Mouse (Mus musculus): Measurements from ENCODE around the gene B230104I21Rik. TPM values are rescaled to one million over a fixed set of nuclear protein-coding genes. Genes with fewer than 3 reads are reported as not detected.

The B230104I21Rik gene
- polyA plus RNA-seq, 1 experiment, result not detected

GRCm38 (mm10) chr4:154312143-154312812 lies 23.6 kb upstream of the B230104I21Rik start:
- H3K27me3 ChIP-seq (ENCODE audit: control insufficient read depth, insufficient read depth, insufficient read length), result no peaks in the 10 kb centered on the region
- H3K36me3 ChIP-seq (ENCODE audit: control insufficient read depth, insufficient read depth), result no peaks in the 10 kb centered on the region
- H3ac ChIP-seq (ENCODE audit: control insufficient read depth, insufficient read length), result no peak overlapping the region
- no peak overlapping the region for H3K4me3 ChIP-seq
- H3K79me2 ChIP-seq (ENCODE audit: control insufficient read depth, insufficient read depth), result no peaks in the 10 kb centered on the region
- H3K4me2 ChIP-seq (ENCODE audit: low read depth), result no peak overlapping the region
- TF ChIP-seq MYOG (IDR thresholded peaks at IDR 0.05; ENCODE audit: control insufficient read depth in 1 of 3, insufficient read depth in 1 of 3, insufficient read length in 2 of 3, low read depth in 2 of 3) (no peak), TCF12 (IDR thresholded peaks at IDR 0.05; ENCODE audit: insufficient read depth, poor library complexity, severe bottlenecking) (no peak), CEBPB (IDR thresholded peaks at IDR 0.05; ENCODE audit: insufficient read depth, poor library complexity, severe bottlenecking) (no peak), MYOD1 (IDR thresholded peaks at IDR 0.05; ENCODE audit: control insufficient read depth in 1 of 3, insufficient read length in 2 of 3, low read depth in 2 of 3) (no peak), SRF (IDR thresholded peaks at IDR 0.05; ENCODE audit: control insufficient read depth, insufficient read length, low read depth) (no peak), POLR2A (IDR thresholded peaks at IDR 0.05; ENCODE audit: insufficient read length, low read depth) (no peak), TCF3 (IDR thresholded peaks at IDR 0.05; ENCODE audit: insufficient read length, low read depth) (no peak), E2F4 (IDR thresholded peaks at IDR 0.05; ENCODE audit: insufficient read depth) (no peak), MAX (IDR thresholded peaks at IDR 0.05; ENCODE audit: low read depth) (no peak), POLR2AphosphoS2 (IDR thresholded peaks at IDR 0.05; ENCODE audit: insufficient read length, low read depth) (no peak), USF1 (IDR thresholded peaks at IDR 0.05; ENCODE audit: low read depth) (no peak), REST (IDR thresholded peaks at IDR 0.05; ENCODE audit: insufficient read depth, insufficient read length) (no peak)

GRCm38 (mm10) chr4:154312935-154313621 lies 22.8 kb upstream of the B230104I21Rik start:
- H3K4me2 ChIP-seq (ENCODE audit: low read depth), result no peak overlapping the region
- no peaks in the 10 kb centered on the region for H3K36me3 ChIP-seq (ENCODE audit: control insufficient read depth, insufficient read depth)
- no peaks in the 10 kb centered on the region for H3K79me2 ChIP-seq (ENCODE audit: control insufficient read depth, insufficient read depth)
- TF ChIP-seq TCF12 (IDR thresholded peaks at IDR 0.05; ENCODE audit: insufficient read depth, poor library complexity, severe bottlenecking), result no peak
- no peak for TF ChIP-seq TCF3 (IDR thresholded peaks at IDR 0.05; ENCODE audit: insufficient read length, low read depth)
- no peak for TF ChIP-seq E2F4 (IDR thresholded peaks at IDR 0.05; ENCODE audit: insufficient read depth)
- no peak for TF ChIP-seq MYOD1 (IDR thresholded peaks at IDR 0.05; ENCODE audit: control insufficient read depth in 1 of 3, insufficient read length in 2 of 3, low read depth in 2 of 3)
- TF ChIP-seq SRF (IDR thresholded peaks at IDR 0.05; ENCODE audit: control insufficient read depth, insufficient read length, low read depth), result no peak
- no peak for TF ChIP-seq POLR2A (IDR thresholded peaks at IDR 0.05; ENCODE audit: insufficient read length, low read depth)
- no peak for TF ChIP-seq USF1 (IDR thresholded peaks at IDR 0.05; ENCODE audit: low read depth)
- no peak for TF ChIP-seq POLR2AphosphoS2 (IDR thresholded peaks at IDR 0.05; ENCODE audit: insufficient read length, low read depth)
- TF ChIP-seq CEBPB (IDR thresholded peaks at IDR 0.05; ENCODE audit: insufficient read depth, poor library complexity, severe bottlenecking), result no peak
- no peak for TF ChIP-seq MYOG (IDR thresholded peaks at IDR 0.05; ENCODE audit: control insufficient read depth in 1 of 3, insufficient read depth in 1 of 3, insufficient read length in 2 of 3, low read depth in 2 of 3)
- TF ChIP-seq REST (IDR thresholded peaks at IDR 0.05; ENCODE audit: insufficient read depth, insufficient read length), result no peak
- TF ChIP-seq MAX (IDR thresholded peaks at IDR 0.05; ENCODE audit: low read depth), result no peak
- no peak overlapping the region for H3K4me3 ChIP-seq
- H3K27me3 ChIP-seq (ENCODE audit: control insufficient read depth, insufficient read depth, insufficient read length), result no peaks in the 10 kb centered on the region
- H3ac ChIP-seq (ENCODE audit: control insufficient read depth, insufficient read length), result no peak overlapping the region

GRCm38 (mm10) chr4:154313622-154313967 lies 22.3 kb upstream of the B230104I21Rik start:
- TF ChIP-seq CEBPB (IDR thresholded peaks at IDR 0.05; ENCODE audit: insufficient read depth, poor library complexity, severe bottlenecking) (no peak), POLR2AphosphoS2 (IDR thresholded peaks at IDR 0.05; ENCODE audit: insufficient read length, low read depth) (no peak), MYOD1 (IDR thresholded peaks at IDR 0.05; ENCODE audit: control insufficient read depth in 1 of 3, insufficient read length in 2 of 3, low read depth in 2 of 3) (no peak), SRF (IDR thresholded peaks at IDR 0.05; ENCODE audit: control insufficient read depth, insufficient read length, low read depth) (no peak), REST (IDR thresholded peaks at IDR 0.05; ENCODE audit: insufficient read depth, insufficient read length) (no peak), MYOG (IDR thresholded peaks at IDR 0.05; ENCODE audit: control insufficient read depth in 1 of 3, insufficient read depth in 1 of 3, insufficient read length in 2 of 3, low read depth in 2 of 3) (no peak), USF1 (IDR thresholded peaks at IDR 0.05; ENCODE audit: low read depth) (no peak), POLR2A (IDR thresholded peaks at IDR 0.05; ENCODE audit: insufficient read length, low read depth) (no peak), MAX (IDR thresholded peaks at IDR 0.05; ENCODE audit: low read depth) (no peak), TCF3 (IDR thresholded peaks at IDR 0.05; ENCODE audit: insufficient read length, low read depth) (no peak), TCF12 (IDR thresholded peaks at IDR 0.05; ENCODE audit: insufficient read depth, poor library complexity, severe bottlenecking) (no peak), E2F4 (IDR thresholded peaks at IDR 0.05; ENCODE audit: insufficient read depth) (no peak)
- H3K4me2 ChIP-seq (ENCODE audit: low read depth), result no peak overlapping the region
- no peaks in the 10 kb centered on the region for H3K36me3 ChIP-seq (ENCODE audit: control insufficient read depth, insufficient read depth)
- no peaks in the 10 kb centered on the region for H3K79me2 ChIP-seq (ENCODE audit: control insufficient read depth, insufficient read depth)
- no peaks in the 10 kb centered on the region for H3K27me3 ChIP-seq (ENCODE audit: control insufficient read depth, insufficient read depth, insufficient read length)
- H3K4me3 ChIP-seq, result no peak overlapping the region
- H3ac ChIP-seq (ENCODE audit: control insufficient read depth, insufficient read length), result no peak overlapping the region

- Histone ChIP-seq H3K36me3 (ENCODE audit: control insufficient read depth, insufficient read depth) (no peaks in the 10 kb centered on the region), H3ac (ENCODE audit: control insufficient read depth, insufficient read length) (no peak overlapping the region), H3K4me2 (ENCODE audit: low read depth) (no peak overlapping the region)
Measured at GRCm38 (mm10) chr4:154325410-154325809, 10.5 kb upstream of the B230104I21Rik start.

More at GRCm38 (mm10) chr4:154325410-154325809, 10.5 kb upstream of the B230104I21Rik start:
- Histone ChIP-seq H3K27me3 (ENCODE audit: control insufficient read depth, insufficient read depth, insufficient read length) (no peaks in the 10 kb centered on the region), H3K4me3 (no peak overlapping the region), H3K79me2 (ENCODE audit: control insufficient read depth, insufficient read depth) (no peaks in the 10 kb centered on the region)
- no peak for TF ChIP-seq MAX (IDR thresholded peaks at IDR 0.05; ENCODE audit: low read depth)
- TF ChIP-seq MYOG (IDR thresholded peaks at IDR 0.05; ENCODE audit: control insufficient read depth in 1 of 3, insufficient read depth in 1 of 3, insufficient read length in 2 of 3, low read depth in 2 of 3), result no peak
- no peak for TF ChIP-seq USF1 (IDR thresholded peaks at IDR 0.05; ENCODE audit: low read depth)
- no peak for TF ChIP-seq POLR2AphosphoS2 (IDR thresholded peaks at IDR 0.05; ENCODE audit: insufficient read length, low read depth)
- TF ChIP-seq MYOD1 (IDR thresholded peaks at IDR 0.05; ENCODE audit: control insufficient read depth in 1 of 3, insufficient read length in 2 of 3, low read depth in 2 of 3), result no peak
- TF ChIP-seq E2F4 (IDR thresholded peaks at IDR 0.05; ENCODE audit: insufficient read depth), result no peak
